Mouse (Mus musculus) stomach, embryonic 15.5 days (tissue): Measurements from ENCODE around the gene Spats1. TPM values are rescaled to one million over a fixed set of nuclear protein-coding genes. Genes with fewer than 3 reads are reported as not detected.
"Not testable (repeated sequence)": the region's sequence is repeated elsewhere in the genome, so short reads cannot be mapped to it uniquely, and the experiment has no call there.

ENCODE experiments used
- ATAC-seq: fragments of 200-750 bp; cut with Nextera tagmentation; 2 replicates; pipeline ENCODE4 v1.8.0; 2017; ENCODE audit warnings: low read depth, moderate number of reproducible peaks, moderate TSS enrichment; ENCODE audit not compliant: insufficient read depth, low FRiP score
- H3K27ac ChIP-seq: fragments of 300-500 bp; sonication (generic); 2 replicates; pipeline ENCODE4 v1.5.1; 2015; ENCODE audit warnings: mild to moderate bottlenecking, inconsistent platforms
- H3K27me3 ChIP-seq: fragments of 300-500 bp; sonication (generic); replicated peaks from 2 replicates; pipeline ENCODE4 v1.6.1; 2015; ENCODE audit warnings: inconsistent platforms
- H3K36me3 ChIP-seq: fragments of 300-500 bp; sonication (generic); 2 replicates; pipeline ENCODE4 v1.6.1; 2015; ENCODE audit warnings: inconsistent platforms
- H3K4me1 ChIP-seq: fragments of 300-500 bp; sonication (generic); 2 replicates; pipeline ENCODE4 v1.6.1; 2015; ENCODE audit warnings: inconsistent platforms
- H3K4me2 ChIP-seq: fragments of 300-500 bp; sonication (generic); 2 replicates; pipeline ENCODE4 v1.6.1; 2015; ENCODE audit warnings: mild to moderate bottlenecking, inconsistent platforms
- H3K4me3 ChIP-seq: fragments of 300-500 bp; sonication (generic); replicated peaks from 2 replicates; pipeline ENCODE4 v1.5.1; 2015; ENCODE audit warnings: inconsistent platforms
- H3K9ac ChIP-seq: fragments of 300-500 bp; sonication (generic); 2 replicates; pipeline ENCODE4 v1.6.1; 2015; ENCODE audit warnings: inconsistent platforms
- H3K9me3 ChIP-seq: fragments of 300-500 bp; sonication (generic); 2 replicates; pipeline ENCODE4 v1.6.1; 2016; ENCODE audit warnings: inconsistent platforms
- WGBS: fragments of 180-500 bp; shearing (Covaris S2); methylation state at CpG from one replicate; pipeline ENCODE4 v1.1.7; 2015; 5-methylcytosine and 5-hydroxymethylcytosine counted together
- polyA plus RNA-seq: library from polyadenylated mRNA; unstranded; fragments of >200 nt; fragmentation: Nextera tagmentation; extraction: Ambion mirVana; gene quantifications from 2 replicates; pipeline ENCODE4 v1.2.1, GENCODE M21; 2015

Gene Spats1
- polyA plus RNA-seq, 1 experiment from 2014 or later, result 0.30 TPM

- Histone ChIP-seq H3K27ac (peak within 1 kb of the TSS; percentile 99), H3K36me3 (no peaks in the 10 kb centered on the region), H3K27me3 (no peaks in the 10 kb centered on the region), H3K4me2 (peak within 1 kb of the TSS; percentile 86), H3K4me1 (peaks cover 16% of the 10 kb centered on the region), H3K9ac (peak within 1 kb of the TSS; percentile 78), H3K4me3 (peak within 1 kb of the TSS; percentile 89), H3K9me3 (no peaks in the 10 kb centered on the region)
- peak; percentile 95 for ATAC-seq
- under 1% methylated on average over 73 of the region's 73 CpGs for WGBS
Observed at GRCm38 (mm10) chr17:45433419-45434261, 41.6 kb downstream of the Spats1 start, which contains the start of gene Cdc5l. TSS of gene Cdc5l (minus strand) at chr17:45433737.

- peaks cover 16% of the 10 kb centered on the region for H3K4me1 ChIP-seq
- under 1% methylated on average over 62 of the region's 62 CpGs for WGBS
- H3K4me3 ChIP-seq, result peak overlapping the region; percentile 89
- peak overlapping the region; percentile 99 for H3K27ac ChIP-seq
- ATAC-seq, result peak; percentile 57
- peak overlapping the region; percentile 86 for H3K4me2 ChIP-seq
- no peaks in the 10 kb centered on the region for H3K27me3 ChIP-seq
- no peaks in the 10 kb centered on the region for H3K36me3 ChIP-seq
- H3K9me3 ChIP-seq, result no peaks in the 10 kb centered on the region
- H3K9ac ChIP-seq, result peak overlapping the region; percentile 78
Observed at GRCm38 (mm10) chr17:45432706-45433398, 42.4 kb downstream of the Spats1 start.

GRCm38 (mm10) chr17:45432007-45432406 is 43.2 kb downstream of the Spats1 start:
- Histone ChIP-seq H3K9ac (peak overlapping the region; percentile 78; the same call in 1 of the 2 replicates), H3K9me3 (no peaks in the 10 kb centered on the region), H3K27me3 (no peaks in the 10 kb centered on the region), H3K36me3 (peaks cover 7% of the 10 kb centered on the region; the same call in 1 of the 2 replicates), H3K4me1 (peaks cover 16% of the 10 kb centered on the region), H3K4me3 (peak overlapping the region; percentile 89), H3K4me2 (peak overlapping the region; percentile 86), H3K27ac (no peak overlapping the region)
- WGBS, result 71% methylated on average over 3 of the region's 3 CpGs
- ATAC-seq, result no peak

- Histone ChIP-seq H3K4me3 (no peak overlapping the region), H3K4me1 (no peaks in the 10 kb centered on the region), H3K27ac (no peak overlapping the region), H3K4me2 (no peak overlapping the region), H3K36me3 (peaks cover 27% of the 10 kb centered on the region), H3K9ac (no peak overlapping the region), H3K27me3 (no peaks in the 10 kb centered on the region), H3K9me3 (no peaks in the 10 kb centered on the region)
- 65% methylated on average over 2 of the region's 2 CpGs for WGBS
- no peak for ATAC-seq
Observed at GRCm38 (mm10) chr17:45417387-45417786, 57.8 kb downstream of the Spats1 start.

- H3K27me3 ChIP-seq, H3K9me3 ChIP-seq, H3K9ac ChIP-seq, H3K4me3 ChIP-seq, H3K27ac ChIP-seq, ATAC-seq, H3K4me1 ChIP-seq, H3K4me2 ChIP-seq: not testable (repeated sequence)
- WGBS, result 57% methylated on average over 2 of the region's 2 CpGs
- peaks cover 48% of the 10 kb centered on the region for H3K36me3 ChIP-seq
Observed at GRCm38 (mm10) chr17:45411617-45412016, 63.6 kb downstream of the Spats1 start.

- Histone ChIP-seq H3K36me3 (peaks cover 41% of the 10 kb centered on the region), H3K4me1 (no peaks in the 10 kb centered on the region), H3K9me3 (no peaks in the 10 kb centered on the region), H3K9ac (no peak overlapping the region), H3K4me3 (no peak overlapping the region), H3K4me2 (no peak overlapping the region), H3K27ac (no peak overlapping the region), H3K27me3 (no peaks in the 10 kb centered on the region)
- 88% methylated on average over 2 of the region's 2 CpGs for WGBS
- ATAC-seq, result no peak
Observed at GRCm38 (mm10) chr17:45408719-45409118, 66.5 kb downstream of the Spats1 start.

- H3K36me3 ChIP-seq, result peaks cover 28% of the 10 kb centered on the region
- ATAC-seq, result no peak
- no peaks in the 10 kb centered on the region for H3K4me1 ChIP-seq
- H3K4me3 ChIP-seq, result no peak overlapping the region
- WGBS, result 95% methylated on average over 10 of the region's 10 CpGs
- H3K9ac ChIP-seq, result no peak overlapping the region
- H3K9me3 ChIP-seq, result no peaks in the 10 kb centered on the region
- no peak overlapping the region for H3K4me2 ChIP-seq
- no peaks in the 10 kb centered on the region for H3K27me3 ChIP-seq
- no peak overlapping the region for H3K27ac ChIP-seq
Observed at GRCm38 (mm10) chr17:45406281-45406680, 68.9 kb downstream of the Spats1 start.

- Histone ChIP-seq H3K36me3 (peaks cover 16% of the 10 kb centered on the region), H3K4me1 (no peaks in the 10 kb centered on the region), H3K9ac (no peak overlapping the region), H3K27me3 (no peaks in the 10 kb centered on the region), H3K4me2 (no peak overlapping the region), H3K27ac (no peak overlapping the region), H3K4me3 (no peak overlapping the region), H3K9me3 (no peaks in the 10 kb centered on the region)
- no peak for ATAC-seq
- WGBS, result 3% methylated on average over 3 of the region's 3 CpGs
Observed at GRCm38 (mm10) chr17:45403207-45403606, 72.0 kb downstream of the Spats1 start.

GRCm38 (mm10) chr17:45402601-45403000 is 72.6 kb downstream of the Spats1 start:
- Histone ChIP-seq H3K36me3 (peaks cover 17% of the 10 kb centered on the region), H3K9ac (no peak overlapping the region), H3K4me2 (no peak overlapping the region), H3K4me1 (no peaks in the 10 kb centered on the region), H3K27ac (0 out of 2 replicates have a peak overlapping the region, but pooled peaks have one; percentile 21), H3K9me3 (no peaks in the 10 kb centered on the region), H3K4me3 (no peak overlapping the region), H3K27me3 (no peaks in the 10 kb centered on the region)
- no peak for ATAC-seq
- WGBS, result 60% methylated on average over 3 of the region's 3 CpGs

- no peak for ATAC-seq
- Histone ChIP-seq H3K36me3 (peaks cover 12% of the 10 kb centered on the region), H3K9me3 (no peaks in the 10 kb centered on the region), H3K27me3 (no peaks in the 10 kb centered on the region), H3K9ac (no peak overlapping the region), H3K4me3 (no peak overlapping the region), H3K4me1 (no peaks in the 10 kb centered on the region), H3K4me2 (no peak overlapping the region), H3K27ac (no peak overlapping the region)
- 67% methylated on average over 1 of the region's 1 CpGs for WGBS
Observed at GRCm38 (mm10) chr17:45402126-45402525, 73.1 kb downstream of the Spats1 start.

GRCm38 (mm10) chr17:45401126-45401905 is 73.9 kb downstream of the Spats1 start:
- Histone ChIP-seq H3K4me2 (no peak overlapping the region), H3K27me3 (no peaks in the 10 kb centered on the region), H3K9me3 (no peaks in the 10 kb centered on the region), H3K9ac (no peak overlapping the region), H3K27ac (no peak overlapping the region), H3K4me1 (no peaks in the 10 kb centered on the region), H3K36me3 (peaks cover 10% of the 10 kb centered on the region), H3K4me3 (no peak overlapping the region)
- 86% methylated on average over 5 of the region's 5 CpGs for WGBS
- ATAC-seq, result no peak
